Mouse (Mus musculus): ENCODE data around the gene Ccdc33.

Gene Ccdc33

GRCm38 (mm10) chr9:58047061-58047460 is 71.6 kb downstream of the Ccdc33 start:
- no peak for DNase-seq (ENCODE audit: low spot score)

GRCm38 (mm10) chr9:58045646-58046045 is 73.0 kb downstream of the Ccdc33 start:
- DNase-seq (ENCODE audit: low spot score): no peak

DNA sequence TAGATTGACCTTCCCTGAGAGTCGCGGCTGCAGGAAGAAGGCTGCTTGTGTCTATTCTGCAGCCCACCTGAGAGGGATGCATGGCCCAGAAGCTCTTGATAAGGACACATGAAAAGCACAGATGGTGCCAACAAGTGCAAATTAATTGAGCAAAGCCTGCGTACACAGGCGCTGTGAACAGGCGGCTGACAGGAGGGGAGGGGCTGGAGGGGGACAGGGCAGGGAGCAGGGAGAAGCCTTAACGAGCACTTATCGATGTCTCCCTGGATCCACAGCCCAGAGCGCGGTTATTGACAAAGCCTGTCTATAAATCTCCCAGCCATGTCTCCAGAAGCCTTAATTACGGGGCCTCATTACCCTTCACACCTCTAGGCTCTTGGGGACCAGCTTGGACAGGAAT is 73.8 kb downstream of the Ccdc33 start:
- no peak for DNase-seq (ENCODE audit: low spot score)

- no peak for DNase-seq (ENCODE audit: low spot score)
Measured at GRCm38 (mm10) chr9:58043496-58044017, 75.1 kb downstream of the Ccdc33 start.

DNA sequence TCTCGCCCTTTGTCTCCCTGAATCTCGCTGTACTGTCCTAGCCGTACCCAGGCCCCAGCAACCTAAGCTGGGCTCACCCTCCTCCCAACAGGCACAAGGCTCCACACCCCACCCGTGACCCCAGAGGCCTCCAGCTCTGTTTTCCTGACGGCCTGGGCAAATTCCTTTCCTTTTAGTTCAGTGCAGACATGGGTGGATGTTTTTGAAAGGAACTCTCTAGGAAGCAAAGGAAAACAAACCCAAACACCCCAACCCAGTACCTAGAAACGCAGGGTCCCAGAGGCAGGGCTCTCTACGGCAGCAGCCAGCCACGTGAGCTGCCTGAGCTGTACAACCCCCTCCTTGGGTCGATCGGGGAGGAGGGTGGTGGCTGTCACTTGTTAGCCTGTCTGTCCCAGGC is 76.2 kb downstream of the Ccdc33 start:
- DNase-seq (ENCODE audit: low spot score): no peak

DNA sequence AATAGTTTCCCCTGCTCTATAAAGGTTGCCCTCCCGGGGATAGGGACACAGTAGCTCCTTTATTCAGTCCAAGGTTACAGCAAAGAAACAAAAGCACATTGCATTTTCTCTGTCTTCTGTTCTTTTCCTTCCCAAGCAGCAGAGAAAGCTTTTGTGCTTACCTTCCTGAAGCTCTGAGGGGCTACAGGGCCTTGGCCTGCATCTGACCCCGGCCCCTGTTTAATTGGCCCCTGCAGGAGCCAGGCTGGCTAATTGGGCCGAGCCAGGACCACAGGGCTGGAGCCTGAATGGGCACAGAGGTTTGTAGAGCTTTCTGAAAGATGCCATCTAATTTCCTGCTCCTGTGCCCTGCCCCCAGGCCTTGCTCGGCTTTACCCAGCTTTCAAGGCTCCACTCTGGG is 77.6 kb downstream of the Ccdc33 start:
- no peak for DNase-seq (ENCODE audit: low spot score)

DNA sequence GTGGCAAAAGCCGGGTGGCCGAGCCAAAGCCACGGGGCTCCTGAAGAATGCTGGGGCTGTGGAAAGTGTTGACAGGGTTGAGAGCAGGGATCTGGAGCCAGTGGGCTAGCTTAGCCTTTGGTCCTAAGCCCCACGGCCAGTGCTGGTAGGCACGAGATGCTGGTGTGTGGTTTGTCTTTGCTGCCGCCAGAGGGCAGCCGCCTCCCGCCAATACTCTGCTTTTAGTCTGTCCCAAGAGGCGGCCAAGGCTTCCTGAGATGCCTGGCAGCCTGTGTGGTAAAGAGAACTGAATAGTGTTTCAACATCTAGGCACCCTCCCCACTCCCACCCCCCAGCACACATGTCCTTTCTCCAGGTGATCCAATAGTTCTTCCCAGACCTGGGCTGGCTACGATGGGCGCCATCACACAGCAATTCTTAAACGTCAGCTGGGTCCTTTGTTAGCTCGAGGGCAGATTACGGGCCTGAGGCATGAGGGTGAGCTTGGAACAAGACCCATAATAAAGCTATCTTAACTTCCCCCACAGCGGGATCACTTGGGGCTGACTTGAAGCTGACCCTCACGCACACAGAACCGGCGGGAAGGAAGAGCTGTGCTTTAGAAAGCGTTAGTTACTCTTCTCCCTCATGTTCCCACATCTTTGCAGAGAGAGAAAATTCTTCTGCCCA is 80.0 kb downstream of the Ccdc33 start:
- peak; percentile 23 for DNase-seq (ENCODE audit: low spot score)

DNA sequence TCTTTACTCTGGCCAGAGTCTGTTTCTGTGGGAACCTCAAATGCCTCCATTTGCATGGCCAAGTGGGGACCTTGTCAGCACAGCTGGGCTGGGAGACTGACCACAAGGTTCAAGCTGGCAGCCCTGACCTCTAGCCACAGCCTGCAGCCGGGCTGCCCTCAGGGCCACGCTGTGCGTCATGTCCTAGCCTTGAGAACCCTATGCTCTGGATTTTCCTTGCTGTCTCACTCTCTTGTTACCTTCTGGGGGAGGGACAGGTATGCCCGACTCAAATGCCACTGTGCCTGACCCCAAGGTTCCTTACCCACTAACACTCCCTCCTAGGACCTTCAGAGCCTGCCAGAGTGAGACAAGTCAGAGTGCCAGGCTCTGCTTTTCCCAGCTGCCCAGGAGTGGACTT is 81.7 kb downstream of the Ccdc33 start:
- no peak for DNase-seq (ENCODE audit: low spot score)

DNA sequence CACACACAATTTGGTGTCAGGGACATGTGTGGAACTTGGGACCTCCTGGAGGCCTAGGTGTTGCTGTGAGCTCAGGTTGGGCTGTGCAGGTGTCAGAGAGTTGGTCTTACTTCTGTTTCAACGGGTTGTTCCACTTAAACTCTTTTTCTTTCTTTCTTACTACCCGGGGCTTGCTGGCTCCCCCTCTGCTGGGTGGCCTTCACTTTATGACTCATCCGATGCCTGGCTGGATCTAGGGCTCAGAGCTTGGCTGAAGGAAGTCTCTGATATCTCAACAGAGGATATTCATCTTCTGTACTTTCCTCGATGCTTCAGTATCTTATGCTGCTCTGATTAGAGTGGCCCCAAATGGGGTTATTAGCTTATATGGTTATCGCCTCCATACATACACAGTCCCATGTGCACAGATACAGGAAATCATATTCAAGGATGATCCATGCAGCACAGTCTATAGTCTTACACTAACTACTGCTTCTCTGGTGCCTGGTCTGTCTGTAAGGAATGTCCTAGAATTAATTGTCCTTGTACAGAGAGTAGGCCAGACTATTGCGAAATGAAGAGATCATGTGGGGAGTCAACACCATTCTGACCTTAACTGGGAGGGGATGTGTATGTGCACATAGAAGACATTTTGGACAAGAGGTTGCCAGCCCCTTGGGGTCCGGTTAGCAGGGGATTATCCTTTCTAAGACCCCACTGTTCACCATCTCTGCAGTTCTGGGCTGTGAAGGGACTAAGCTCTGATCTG is 82.5 kb downstream of the Ccdc33 start:
- no peak for DNase-seq (ENCODE audit: low spot score)

GRCm38 (mm10) chr9:58035519-58035918 is 83.1 kb downstream of the Ccdc33 start:
- DNase-seq (ENCODE audit: low spot score): no peak

DNA sequence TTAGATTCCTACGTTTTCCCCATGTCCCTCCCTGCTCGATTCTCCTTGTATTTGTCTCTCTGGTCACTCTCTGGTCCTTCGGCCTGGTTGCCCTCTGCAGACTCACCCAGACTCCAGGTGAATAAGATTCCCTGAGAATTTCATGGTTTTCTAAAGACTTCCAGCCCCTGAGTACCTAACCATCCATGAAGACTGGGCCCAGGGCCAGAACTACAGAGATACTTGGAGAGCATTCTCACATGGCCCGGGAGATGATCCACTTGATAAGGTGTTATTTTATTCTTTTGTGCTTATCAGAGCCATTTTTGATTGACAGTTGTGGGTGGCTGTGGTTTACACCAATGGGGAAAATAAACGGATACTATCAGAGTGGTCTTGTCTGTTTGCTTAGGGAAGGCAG is 86.7 kb downstream of the Ccdc33 start:
- DNase-seq (ENCODE audit: low spot score): no peak

- DNase-seq (ENCODE audit: low spot score): no peak
Measured at GRCm38 (mm10) chr9:58029635-58030034, 89.0 kb downstream of the Ccdc33 start.

DNA sequence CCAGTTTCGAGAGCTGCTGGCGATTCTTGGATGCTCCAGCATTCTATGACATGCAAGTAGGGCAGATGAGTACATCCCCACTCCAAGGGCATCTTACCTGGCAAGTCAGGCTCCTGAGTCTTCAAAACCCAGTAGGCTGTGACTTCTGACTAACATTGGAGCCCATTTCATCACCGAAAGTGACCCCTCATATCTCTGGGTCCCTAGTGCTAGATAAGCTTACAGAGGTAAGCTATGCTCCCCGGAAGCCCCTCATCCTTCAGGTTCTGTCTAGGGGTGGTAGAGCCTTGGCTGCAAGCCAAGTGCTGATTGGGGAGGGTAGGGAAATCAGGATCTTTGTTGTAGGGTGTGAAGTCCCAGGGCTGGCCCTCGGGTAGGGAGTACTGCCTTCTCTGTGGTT is 89.8 kb downstream of the Ccdc33 start:
- no peak for DNase-seq (ENCODE audit: low spot score)

GRCm38 (mm10) chr9:58027426-58028180 is 91.0 kb downstream of the Ccdc33 start:
- DNase-seq (ENCODE audit: low spot score): no peak

DNA sequence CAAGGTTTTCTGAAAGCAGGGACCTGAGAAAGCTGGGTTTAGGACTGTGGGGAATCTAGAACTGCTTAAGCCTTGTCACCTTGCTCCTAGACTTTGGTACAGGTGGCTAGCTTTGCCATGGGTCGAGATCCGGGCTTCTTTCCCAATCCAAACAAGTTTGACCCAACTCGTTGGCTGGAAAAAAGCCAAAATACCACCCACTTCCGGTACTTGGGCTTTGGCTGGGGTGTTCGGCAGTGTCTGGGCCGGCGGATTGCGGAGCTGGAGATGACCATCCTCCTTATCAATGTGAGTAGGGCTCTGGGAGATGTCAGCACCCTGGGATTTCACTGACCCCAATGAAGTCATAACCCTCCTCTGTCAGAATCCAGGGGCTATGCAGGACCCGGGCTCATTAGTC is 92.6 kb downstream of the Ccdc33 start:
- DNase-seq (ENCODE audit: low spot score): no peak

DNA sequence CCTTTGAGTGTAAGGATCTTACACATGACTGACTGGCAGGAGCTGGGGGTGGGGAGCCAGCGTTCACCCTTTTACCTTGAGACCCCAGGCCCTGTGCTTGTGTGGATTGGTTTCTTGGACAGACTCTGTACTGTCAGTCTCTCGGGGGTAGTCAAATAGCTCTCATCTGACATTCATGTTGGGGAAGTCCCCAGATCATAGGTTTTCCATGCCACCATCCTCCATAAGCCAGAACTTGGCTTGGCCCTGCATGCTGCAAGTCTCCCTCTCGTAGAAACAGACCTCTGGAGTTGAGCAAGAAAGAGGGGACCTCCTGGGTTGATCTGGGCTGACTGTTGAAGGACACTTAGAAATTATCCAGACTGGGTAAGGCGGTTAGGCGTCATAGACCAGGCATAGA is 100.2 kb downstream of the Ccdc33 start:
- no peak for DNase-seq (ENCODE audit: low spot score)

DNA sequence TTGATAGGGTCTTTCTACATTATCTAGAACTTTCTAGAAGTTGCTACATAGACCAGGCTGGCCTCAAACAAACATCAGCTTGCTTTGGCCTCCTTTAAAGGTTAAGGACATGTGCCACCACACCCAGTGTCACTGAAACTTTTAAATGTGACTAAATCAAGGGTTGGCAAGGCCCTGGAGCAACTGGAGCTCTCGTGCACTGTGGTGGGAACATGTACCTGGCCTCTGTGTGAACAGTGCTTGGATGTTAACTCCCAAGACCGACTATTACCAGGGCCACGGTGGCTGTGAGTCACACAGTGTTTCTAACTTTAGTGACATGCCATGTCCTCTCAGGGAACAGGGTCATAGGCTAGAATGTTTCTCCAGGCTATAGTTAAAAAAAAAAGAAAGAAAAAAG is 101.7 kb downstream of the Ccdc33 start:
- no peak for DNase-seq (ENCODE audit: low spot score)

GRCm38 (mm10) chr9:58015856-58016255 is 102.8 kb downstream of the Ccdc33 start:
- no peak for DNase-seq (ENCODE audit: low spot score)

DNA sequence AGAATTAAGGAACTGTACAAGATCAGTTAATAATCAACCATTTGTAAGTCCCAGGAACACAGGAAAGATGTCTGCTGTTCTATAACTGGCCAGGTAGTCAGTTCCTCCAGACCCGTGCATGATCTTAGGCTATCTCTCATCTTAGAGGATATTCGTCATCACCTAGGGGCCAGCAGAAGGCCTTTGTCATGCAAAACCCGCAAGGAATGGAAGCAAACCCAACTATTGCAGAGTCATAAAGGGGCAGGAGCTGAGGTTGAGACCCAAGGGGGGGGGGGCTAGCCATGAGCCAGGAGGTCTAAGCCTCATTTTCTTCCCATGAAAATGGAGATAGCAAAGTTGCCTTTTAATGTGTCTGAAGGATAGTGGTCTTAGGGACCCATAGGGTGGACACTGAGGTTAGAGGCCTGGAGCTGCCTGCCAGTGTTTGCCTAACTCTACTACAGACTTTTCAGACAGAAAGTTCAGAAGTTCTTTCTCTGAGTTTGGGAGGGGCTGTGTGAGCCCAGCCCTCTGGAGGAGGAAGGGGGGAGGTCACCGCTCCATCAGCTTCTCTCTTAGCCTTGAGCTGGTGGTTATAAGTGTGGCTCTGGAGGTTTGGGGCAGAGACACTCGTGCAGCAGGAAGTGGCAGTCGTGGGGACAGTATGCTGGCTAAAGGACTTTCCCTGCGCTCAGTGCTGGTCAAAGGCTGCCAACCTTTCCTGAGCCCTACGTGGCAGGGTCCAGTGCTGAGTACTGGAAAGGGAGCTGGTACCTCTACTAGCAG is 104.0 kb downstream of the Ccdc33 start:
- no peak for DNase-seq (ENCODE audit: low spot score)

DNA sequence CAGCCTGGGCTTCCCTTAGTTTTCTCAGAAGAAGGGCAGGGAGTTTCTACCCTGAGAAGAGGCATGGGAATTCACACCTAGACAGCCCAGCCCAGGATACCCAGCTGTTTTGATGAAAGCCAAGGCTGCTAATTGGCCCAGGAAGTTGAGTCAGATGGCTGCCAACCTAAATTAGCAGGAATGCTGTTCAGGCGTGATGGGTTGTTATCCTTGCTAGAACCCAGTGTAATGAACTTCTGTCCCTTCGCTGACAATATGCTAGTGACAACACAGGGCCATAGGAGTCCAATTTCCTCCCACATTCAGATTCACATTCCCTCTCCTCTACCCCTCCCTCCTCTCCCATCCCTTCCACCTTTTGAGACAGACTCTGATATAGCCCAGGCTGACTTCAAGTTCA is 105.7 kb downstream of the Ccdc33 start:
- DNase-seq (ENCODE audit: low spot score): no peak

- no peak for DNase-seq (ENCODE audit: low spot score)
Measured at GRCm38 (mm10) chr9:58012486-58012885, 106.1 kb downstream of the Ccdc33 start.

DNA sequence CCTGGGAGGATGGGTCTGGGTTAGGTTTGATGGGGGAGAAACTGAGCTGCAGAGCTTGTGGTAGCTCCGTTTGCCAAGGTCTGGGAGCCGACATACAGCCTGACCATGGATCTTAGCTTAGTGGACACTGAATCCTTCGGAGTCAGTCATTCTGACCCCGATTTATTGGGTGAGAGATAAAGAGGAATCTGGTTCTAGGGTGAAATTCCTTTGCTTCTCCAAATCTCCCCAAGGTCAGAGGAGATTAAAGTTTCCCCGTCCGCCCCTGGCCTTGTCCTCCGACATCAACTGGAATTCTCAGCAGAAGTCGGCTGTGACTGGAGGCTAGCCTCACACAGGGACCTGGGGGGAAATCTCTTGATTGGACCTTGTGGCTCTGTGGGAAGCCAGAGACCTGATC is 107.1 kb downstream of the Ccdc33 start:
- no peak for DNase-seq (ENCODE audit: low spot score)
